Mouse (Mus musculus) midbrain, postnatal 0 days (tissue): Measurements from ENCODE around the gene Kcnk3. TPM values are rescaled to one million over a fixed set of nuclear protein-coding genes. Genes with fewer than 3 reads are reported as not detected.

Experiments
- ATAC-seq: fragments of 200-750 bp; cut with Nextera tagmentation; 2 replicates; pipeline ENCODE4 v1.8.0; 2017; ENCODE audit warnings: moderate number of reproducible peaks, mild to moderate bottlenecking, moderate TSS enrichment, moderate library complexity; ENCODE audit not compliant: low FRiP score
- DNase-seq: peaks from one replicate; pipeline ENCODE4 v3.0.0-alpha.2; 2015; ENCODE audit warnings: low spot score
- H3K27ac ChIP-seq: fragments of 300-500 bp; sonication (generic); 2 replicates; pipeline ENCODE4 v1.5.1; 2014; ENCODE audit warnings: low read depth, mild to moderate bottlenecking, low read length, mixed read lengths
- H3K27me3 ChIP-seq: fragments of 300-500 bp; sonication (generic); 2 replicates; pipeline ENCODE4 v1.6.1; 2014; ENCODE audit warnings: low read length, control low read depth, mixed read lengths; ENCODE audit not compliant: insufficient read depth
- H3K36me3 ChIP-seq: fragments of 300-500 bp; sonication (generic); 2 replicates; pipeline ENCODE4 v1.6.1; 2014; ENCODE audit warnings: low read length, control low read depth, mixed read lengths; ENCODE audit not compliant: insufficient read depth
- H3K4me1 ChIP-seq: fragments of 300-500 bp; sonication (generic); 2 replicates; pipeline ENCODE4 v1.6.1; 2014; ENCODE audit warnings: mild to moderate bottlenecking, control low read depth, antibody characterized with exemption, low read length, mixed read lengths; ENCODE audit not compliant: insufficient read depth
- H3K4me2 ChIP-seq: fragments of 300-500 bp; sonication (generic); 2 replicates; pipeline ENCODE4 v1.6.1; 2014; ENCODE audit warnings: low read depth, mild to moderate bottlenecking, low read length, mixed read lengths; ENCODE audit not compliant: poor library complexity, severe bottlenecking
- H3K4me3 ChIP-seq: fragments of 300-500 bp; sonication (generic); 2 replicates; pipeline ENCODE4 v1.5.1; 2014; ENCODE audit warnings: low read depth, mild to moderate bottlenecking, low read length, moderate library complexity
- H3K9ac ChIP-seq: fragments of 300-500 bp; sonication (generic); replicated peaks from 2 replicates; pipeline ENCODE4 v1.6.1; 2014; ENCODE audit warnings: mild to moderate bottlenecking, low read length, moderate library complexity, mixed read lengths; ENCODE audit not compliant: poor library complexity, severe bottlenecking
- H3K9me3 ChIP-seq: fragments of 300-500 bp; sonication (generic); 2 replicates; pipeline ENCODE4 v1.6.1; 2016; ENCODE audit warnings: low read length, control low read depth
- CTCF ChIP-seq: IDR thresholded peaks from 2 replicates; pipeline ENCODE4 v1.5.1; 2016; ENCODE audit warnings: antibody characterized with exemption, mild to moderate bottlenecking
- WGBS: fragments of 180-500 bp; shearing (Covaris S2); extraction: QIAGEN DNeasy Blood & Tissue Kit; methylation state at CpG from one replicate; pipeline ENCODE4 v1.1.7; 2014; 5-methylcytosine and 5-hydroxymethylcytosine counted together
- polyA plus RNA-seq: library from polyadenylated mRNA; unstranded; fragments of >200 nt; fragmentation: Nextera tagmentation; extraction: Ambion mirVana; gene quantifications from 2 replicates; pipeline ENCODE4 v1.2.1, GENCODE M21; 2015
- total RNA-seq: library from RNA; depleted of rRNA; stranded (reverse); fragments of >200 nt; gene quantifications from 2 replicates; pipeline ENCODE4 v1.2.3, GENCODE M21; 2014; rRNA removed

Gene Kcnk3
- total RNA-seq = 18.8 and 21.8 TPM in 2 replicates
- polyA plus RNA-seq = 12.2 and 12.3 TPM in 2 replicates

DNA sequence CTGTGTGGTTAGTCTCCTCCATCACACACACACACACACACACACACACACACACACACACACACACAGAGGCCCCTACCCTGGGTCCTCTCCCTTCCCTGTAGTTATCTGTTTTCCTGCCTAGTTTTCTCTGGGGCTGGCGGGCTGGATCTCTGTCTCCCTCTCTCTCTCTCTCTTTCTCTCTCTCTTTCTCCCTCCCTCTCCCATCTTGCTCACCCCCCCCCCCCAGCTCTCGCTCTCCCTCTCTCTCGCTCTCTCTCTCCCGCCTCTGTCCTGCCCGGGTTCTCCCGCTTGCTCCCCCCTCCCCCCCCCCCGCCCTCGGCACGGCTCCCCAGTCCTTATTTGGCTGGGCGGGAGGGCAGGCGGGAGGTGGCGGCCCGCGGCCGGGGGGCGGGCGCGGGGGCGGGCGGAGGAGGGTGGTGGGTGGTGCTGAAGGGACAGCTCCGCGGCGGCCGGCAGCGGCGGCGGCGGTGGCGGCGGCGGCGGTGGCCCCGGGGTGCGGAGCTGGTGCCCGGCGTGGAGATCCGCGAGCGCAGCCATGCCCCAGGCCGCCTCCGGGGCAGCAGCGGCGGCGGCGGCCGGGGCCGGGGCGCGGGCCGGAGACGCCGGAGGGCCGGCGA lies at the start of gene Kcnk3:
Gene Kcnk3 (plus strand): TSS at position 490 of the 620 bp plus-strand sequence.
- H3K4me3 ChIP-seq = peak within 1 kb of the TSS; percentile 79
- H3K9me3 ChIP-seq = no peaks in the 10 kb centered on the region
- peaks cover 9% of the 10 kb centered on the region for H3K4me1 ChIP-seq
- DNase-seq (peak; percentile 42), ATAC-seq (peak; percentile 55)
- H3K4me2 ChIP-seq = peak within 1 kb of the TSS; percentile 97
- no peaks in the 10 kb centered on the region for H3K27me3 ChIP-seq
- no peaks in the 10 kb centered on the region for H3K36me3 ChIP-seq
- WGBS = 2% methylated on average over 16 of the region's 54 CpGs
- H3K27ac ChIP-seq = peak within 1 kb of the TSS; percentile 60
- peak within 1 kb of the TSS; percentile 85 for H3K9ac ChIP-seq
- TF ChIP-seq CTCF = no peak

DNA sequence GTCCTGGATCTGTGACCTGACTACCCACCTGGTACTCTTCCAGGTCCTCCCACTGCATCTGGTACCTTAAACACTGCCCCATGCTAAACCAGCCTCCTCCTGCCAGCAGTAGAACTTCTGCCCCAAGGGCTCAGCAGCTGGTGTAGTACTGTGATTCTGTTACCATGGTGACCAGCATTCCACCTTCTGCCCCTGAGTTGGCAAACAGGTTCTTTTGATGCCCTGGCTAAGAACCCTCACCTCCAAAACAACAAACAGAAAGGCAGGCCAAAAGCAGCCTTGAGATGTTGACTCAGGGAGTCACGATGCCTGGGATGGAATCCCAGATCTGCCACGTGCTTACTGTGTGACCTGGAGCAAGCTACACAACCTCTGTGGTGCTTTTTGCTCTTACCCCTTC lies 42.3 kb upstream of the Kcnk3 start, which contains the start of gene Cib4:
Gene Cib4 (minus strand): TSS at position 139 of the 400 bp plus-strand sequence.
- no peaks in the 10 kb centered on the region for H3K27me3 ChIP-seq
- no peaks in the 10 kb centered on the region for H3K36me3 ChIP-seq
- 39% methylated on average over 2 of the region's 2 CpGs for WGBS
- no peak for TF ChIP-seq CTCF
- H3K27ac ChIP-seq = no peak within 1 kb of the TSS
- DNase-seq (peak; percentile 9), ATAC-seq (no peak)
- no peak within 1 kb of the TSS for H3K9ac ChIP-seq
- H3K4me3 ChIP-seq = no peak within 1 kb of the TSS
- no peaks in the 10 kb centered on the region for H3K9me3 ChIP-seq
- H3K4me2 ChIP-seq = no peak within 1 kb of the TSS
- H3K4me1 ChIP-seq = no peaks in the 10 kb centered on the region

DNA sequence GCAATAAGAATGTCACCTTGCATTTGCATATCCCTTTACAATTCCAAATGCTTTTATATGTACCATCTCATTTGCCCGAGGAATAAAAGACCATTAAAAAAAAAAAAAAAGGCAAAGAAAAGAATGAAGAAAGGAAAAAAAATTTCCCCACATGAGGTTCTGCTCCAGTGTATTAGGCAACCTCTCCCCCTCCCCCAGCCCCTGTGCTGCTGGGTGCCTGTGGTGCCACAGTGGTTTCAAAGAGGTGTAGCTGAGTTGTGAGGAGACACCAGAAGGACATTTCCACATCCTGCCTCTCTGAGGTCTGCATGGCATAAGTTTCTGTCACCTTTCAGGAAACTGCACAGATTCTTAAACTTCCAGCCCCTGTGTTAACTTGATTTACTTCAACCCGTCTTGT lies 39.3 kb upstream of the Kcnk3 start:
- no peaks in the 10 kb centered on the region for H3K9me3 ChIP-seq
- H3K9ac ChIP-seq = no peak overlapping the region
- WGBS = 61% methylated on average over 2 of the region's 2 CpGs
- H3K36me3 ChIP-seq = no peaks in the 10 kb centered on the region
- H3K4me1 ChIP-seq = no peaks in the 10 kb centered on the region
- H3K27me3 ChIP-seq = no peaks in the 10 kb centered on the region
- H3K27ac ChIP-seq = no peak overlapping the region
- DNase-seq = no peak
- TF ChIP-seq CTCF = no peak
- no peak overlapping the region for H3K4me2 ChIP-seq
- H3K4me3 ChIP-seq = no peak overlapping the region
- no peak for ATAC-seq

DNA sequence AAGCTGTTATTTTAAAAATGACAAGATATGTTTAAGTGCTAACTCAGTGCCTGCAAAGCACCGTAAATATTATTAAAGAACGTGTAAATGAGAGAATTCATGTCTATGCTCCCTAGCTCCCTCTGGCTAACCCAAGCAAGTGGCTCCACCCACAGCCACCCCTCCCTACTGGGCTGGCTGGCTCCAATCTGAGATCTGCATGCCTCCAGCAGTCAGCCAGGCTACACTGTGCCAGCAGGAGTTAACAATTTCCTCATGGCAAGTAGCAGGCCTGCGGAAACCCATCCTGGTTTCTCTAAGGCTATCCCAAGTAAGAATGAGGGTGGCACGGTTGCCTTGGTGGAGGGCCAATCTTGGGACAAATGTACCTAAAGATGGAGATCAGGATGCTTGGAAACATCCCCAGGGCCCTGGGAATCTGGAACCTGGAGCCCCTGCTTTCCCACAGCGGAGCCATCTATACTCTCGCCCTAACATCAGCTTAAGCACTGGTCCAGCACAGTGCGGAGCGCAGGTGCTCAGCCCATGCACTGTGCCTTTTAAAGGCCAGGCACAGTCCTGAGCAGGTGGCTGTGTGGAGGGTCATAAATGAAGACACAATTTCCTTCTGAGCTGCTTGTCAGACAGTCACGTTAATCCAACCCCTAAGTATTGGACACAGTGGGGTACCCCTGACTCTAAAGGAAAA lies 37.5 kb upstream of the Kcnk3 start:
- H3K9ac ChIP-seq = no peak overlapping the region
- no peak for ATAC-seq
- no peak overlapping the region for H3K4me3 ChIP-seq
- no peaks in the 10 kb centered on the region for H3K36me3 ChIP-seq
- no peak overlapping the region for H3K27ac ChIP-seq
- no peaks in the 10 kb centered on the region for H3K4me1 ChIP-seq
- no peaks in the 10 kb centered on the region for H3K9me3 ChIP-seq
- peak; percentile 31 for TF ChIP-seq CTCF
- H3K4me2 ChIP-seq = no peak overlapping the region
- peak; percentile 58 for DNase-seq
- WGBS = 58% methylated on average over 9 of the region's 9 CpGs
- H3K27me3 ChIP-seq = no peaks in the 10 kb centered on the region

DNA sequence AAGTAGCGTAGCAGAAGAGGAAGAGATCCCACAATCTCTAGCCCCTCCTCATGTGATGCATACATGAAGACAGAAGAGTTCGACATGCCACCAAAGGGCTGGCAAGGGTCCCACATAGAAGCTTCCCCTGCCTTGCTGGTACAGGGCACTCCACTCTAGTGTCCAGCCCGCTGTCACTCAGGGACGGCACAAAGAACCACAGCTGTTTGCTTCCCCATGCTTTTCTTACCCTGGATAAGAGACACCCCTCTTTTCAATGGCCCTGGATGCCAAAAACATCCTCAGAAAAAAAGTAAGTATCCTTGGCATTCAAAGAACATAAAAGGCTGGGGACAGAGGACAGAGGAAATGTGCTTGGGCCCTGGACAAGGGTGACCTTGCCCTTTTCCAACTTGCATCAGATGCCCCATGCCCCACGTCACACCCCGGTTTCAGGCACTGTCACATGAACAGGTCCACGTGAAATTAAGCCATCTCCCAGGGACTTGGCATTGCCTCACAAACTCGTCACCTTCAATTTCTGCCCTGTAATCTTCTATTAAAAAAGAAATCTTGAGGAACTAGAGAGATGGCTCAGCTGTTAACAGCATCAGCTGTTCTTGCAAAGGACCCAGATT lies 36.8 kb upstream of the Kcnk3 start:
- Histone ChIP-seq H3K27me3 (no peaks in the 10 kb centered on the region), H3K27ac (no peak overlapping the region), H3K9ac (no peak overlapping the region), H3K36me3 (no peaks in the 10 kb centered on the region), H3K4me2 (no peak overlapping the region), H3K4me3 (no peak overlapping the region), H3K4me1 (no peaks in the 10 kb centered on the region), H3K9me3 (no peaks in the 10 kb centered on the region)
- TF ChIP-seq CTCF = no peak
- ATAC-seq = no peak
- DNase-seq = no peak
- WGBS = 78% methylated on average over 8 of the region's 8 CpGs

DNA sequence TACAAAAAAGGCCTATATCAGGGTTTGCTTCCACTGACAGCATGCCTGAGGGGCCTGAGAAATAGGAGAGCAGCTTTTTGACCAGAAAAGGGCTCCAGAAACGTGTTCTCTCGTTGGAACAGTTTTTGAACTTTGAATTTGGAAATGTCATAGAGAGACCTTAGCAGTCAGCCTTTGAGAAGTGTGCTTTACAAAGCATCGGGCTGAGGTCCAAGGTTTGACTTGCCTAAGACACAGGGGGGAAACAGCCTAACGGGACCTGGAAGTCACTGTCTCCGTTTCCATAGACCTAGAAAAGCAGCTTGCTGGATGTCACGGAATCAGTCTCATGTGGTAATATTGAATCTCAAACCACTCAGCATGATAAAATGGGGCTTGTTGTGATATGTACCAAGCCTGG lies 36.0 kb upstream of the Kcnk3 start:
- no peaks in the 10 kb centered on the region for H3K9me3 ChIP-seq
- no peak for ATAC-seq
- WGBS = 79% methylated on average over 6 of the region's 6 CpGs
- TF ChIP-seq CTCF = no peak
- no peaks in the 10 kb centered on the region for H3K4me1 ChIP-seq
- no peak overlapping the region for H3K9ac ChIP-seq
- H3K4me3 ChIP-seq = no peak overlapping the region
- no peak for DNase-seq
- no peak overlapping the region for H3K4me2 ChIP-seq
- H3K27me3 ChIP-seq = no peaks in the 10 kb centered on the region
- no peaks in the 10 kb centered on the region for H3K36me3 ChIP-seq
- no peak overlapping the region for H3K27ac ChIP-seq
